Mouse (Mus musculus): ENCODE measurements around the gene Fmnl2. TPM values are rescaled to one million over a fixed set of nuclear protein-coding genes. Genes with fewer than 3 reads are reported as not detected.

Gene Fmnl2
- polyA plus RNA-seq, 1 experiment from 2014 or later: 7.3 TPM

DNA sequence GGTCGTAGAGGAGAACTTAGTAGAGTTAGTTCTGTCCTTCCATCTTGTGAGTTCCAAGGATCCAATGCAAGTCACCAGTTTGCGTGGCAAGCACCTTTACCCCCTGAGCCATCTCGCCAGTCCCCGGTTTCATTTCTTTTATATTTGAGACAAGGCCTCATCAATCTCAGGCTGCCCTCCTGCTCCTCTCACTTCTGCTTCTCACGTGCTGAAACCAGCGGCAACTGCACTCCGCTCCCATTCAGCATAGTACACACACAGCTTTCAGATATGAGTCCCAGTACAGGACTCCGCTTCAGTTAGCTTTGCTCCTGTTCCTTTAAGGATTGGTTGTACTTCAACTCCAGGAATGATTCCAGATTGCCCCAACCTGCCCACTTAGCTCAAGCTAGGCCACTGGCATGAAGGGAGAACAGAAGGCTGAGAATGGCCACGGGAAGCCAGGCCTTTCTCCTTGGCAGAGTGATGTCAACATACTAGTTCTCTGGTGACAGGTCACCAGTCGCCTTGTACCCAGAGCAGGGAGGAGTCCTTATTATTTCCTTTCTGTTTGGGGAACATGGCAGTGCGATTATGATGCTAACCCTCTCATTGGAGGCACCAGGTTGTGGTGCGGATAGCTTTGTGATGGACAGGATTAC lies 109.3 kb downstream of the Fmnl2 start:
- H3K4me3 ChIP-seq: no peak overlapping the region
- DNase-seq (ENCODE audit: low spot score): no peak
- H3K36me3 ChIP-seq (replicated peaks): no peaks in the 10 kb centered on the region
- H3K27ac ChIP-seq (replicated peaks): peak overlapping the region; percentile 51; the same call in 1 of the 2 replicates
- H3K4me1 ChIP-seq: peaks cover 70% of the 10 kb centered on the region
- 88% methylated on average over 12 of the region's 12 CpGs for WGBS
- H3K9me3 ChIP-seq: no peaks in the 10 kb centered on the region
- no peaks in the 10 kb centered on the region for H3K27me3 ChIP-seq (replicated peaks; ENCODE audit: low read depth, poor library complexity, severe bottlenecking)

DNA sequence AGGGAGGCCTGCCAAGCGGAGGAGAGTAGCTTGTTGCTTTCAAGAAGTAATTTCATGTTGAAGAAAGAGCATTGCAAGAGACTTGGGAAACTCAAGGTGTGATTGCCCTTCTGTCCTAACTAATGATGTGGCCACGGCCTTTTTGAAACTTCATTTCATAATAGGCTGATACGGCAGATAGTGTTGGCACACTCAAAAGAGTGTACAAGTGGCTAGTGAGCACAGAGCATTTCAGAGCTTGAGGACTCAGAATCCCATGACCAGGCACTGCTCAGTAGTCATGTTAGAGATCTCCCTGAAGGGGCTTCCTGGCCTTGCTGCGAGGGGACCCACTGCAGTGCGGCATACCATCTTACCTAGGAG lies 109.8 kb downstream of the Fmnl2 start:
- no peak for DNase-seq (ENCODE audit: low spot score)
- Histone ChIP-seq H3K36me3 (replicated peaks) (no peaks in the 10 kb centered on the region), H3K27ac (replicated peaks) (peak overlapping the region; percentile 51; the same call in 1 of the 2 replicates), H3K4me3 (no peak overlapping the region), H3K4me1 (peaks cover 69% of the 10 kb centered on the region), H3K27me3 (replicated peaks; ENCODE audit: low read depth, poor library complexity, severe bottlenecking) (no peaks in the 10 kb centered on the region), H3K9me3 (no peaks in the 10 kb centered on the region)
- 93% methylated on average over 5 of the region's 5 CpGs for WGBS

DNA sequence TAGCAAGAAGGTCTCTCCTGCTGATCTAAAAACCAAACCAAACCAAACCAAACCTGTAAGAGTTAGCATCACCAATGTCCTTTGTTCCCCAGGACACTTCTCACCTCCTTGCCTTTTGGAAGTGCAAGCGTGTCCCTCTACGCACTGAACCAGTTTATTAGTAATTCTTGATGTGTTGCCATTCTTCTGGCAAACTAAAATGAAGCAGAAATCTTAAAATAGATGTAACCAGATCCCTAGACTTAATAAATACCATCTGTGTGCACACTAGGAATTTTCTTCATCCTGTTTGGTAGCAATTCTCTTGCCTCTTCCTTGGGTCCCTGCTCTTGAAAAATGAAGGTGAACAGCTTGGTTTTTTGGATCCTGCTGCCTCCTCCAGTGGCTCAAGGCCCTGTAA lies 111.2 kb downstream of the Fmnl2 start:
- no peaks in the 10 kb centered on the region for H3K9me3 ChIP-seq
- peak; percentile 35 for DNase-seq (ENCODE audit: low spot score)
- no peaks in the 10 kb centered on the region for H3K36me3 ChIP-seq (replicated peaks)
- H3K4me3 ChIP-seq: no peak overlapping the region
- 65% methylated on average over 2 of the region's 2 CpGs for WGBS
- H3K4me1 ChIP-seq: peaks cover 61% of the 10 kb centered on the region
- no peaks in the 10 kb centered on the region for H3K27me3 ChIP-seq (replicated peaks; ENCODE audit: low read depth, poor library complexity, severe bottlenecking)
- H3K27ac ChIP-seq (replicated peaks): peak overlapping the region; percentile 81

DNA sequence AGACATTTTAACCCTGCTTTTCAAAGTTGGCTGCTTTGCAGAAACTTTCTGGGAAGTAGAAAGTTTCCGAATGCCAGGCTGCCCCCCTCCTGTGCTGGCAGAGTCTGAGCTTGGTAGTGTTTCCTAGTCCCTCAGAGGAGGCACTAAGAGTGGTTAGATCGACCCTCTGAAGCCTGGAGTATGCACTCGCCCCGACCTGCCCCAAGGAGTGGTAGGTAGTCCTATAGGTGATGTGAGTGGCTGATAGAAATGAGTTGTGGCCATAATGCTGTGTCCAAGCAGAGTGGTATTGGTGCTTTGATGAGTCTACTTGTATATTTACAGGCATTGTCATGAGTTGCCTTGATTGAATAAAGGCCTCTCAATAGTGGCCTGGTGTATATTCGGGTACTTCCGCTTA lies 116.4 kb downstream of the Fmnl2 start:
- Histone ChIP-seq H3K4me1 (peaks cover 19% of the 10 kb centered on the region), H3K27me3 (replicated peaks; ENCODE audit: low read depth, poor library complexity, severe bottlenecking) (no peaks in the 10 kb centered on the region), H3K9me3 (no peaks in the 10 kb centered on the region), H3K4me3 (no peak overlapping the region), H3K27ac (replicated peaks) (no peak overlapping the region; the same call in 1 of the 2 replicates), H3K36me3 (replicated peaks) (no peaks in the 10 kb centered on the region)
- 90% methylated on average over 6 of the region's 6 CpGs for WGBS
- DNase-seq (ENCODE audit: low spot score): no peak

- WGBS: 71% methylated on average over 1 of the region's 1 CpGs
- no peaks in the 10 kb centered on the region for H3K36me3 ChIP-seq (replicated peaks)
- no peak overlapping the region for H3K27ac ChIP-seq (replicated peaks)
- H3K9me3 ChIP-seq: no peaks in the 10 kb centered on the region
- no peaks in the 10 kb centered on the region for H3K27me3 ChIP-seq (replicated peaks; ENCODE audit: low read depth, poor library complexity, severe bottlenecking)
- no peak overlapping the region for H3K4me3 ChIP-seq
- no peak for DNase-seq (ENCODE audit: low spot score)
- peaks cover 19% of the 10 kb centered on the region for H3K4me1 ChIP-seq
Observed at GRCm38 (mm10) chr2:52974776-52975175, 117.1 kb downstream of the Fmnl2 start.

GRCm38 (mm10) chr2:52977921-52978675 lies 120.4 kb downstream of the Fmnl2 start:
- Histone ChIP-seq H3K4me3 (no peak overlapping the region), H3K36me3 (replicated peaks) (no peaks in the 10 kb centered on the region), H3K9me3 (no peaks in the 10 kb centered on the region), H3K27me3 (replicated peaks; ENCODE audit: low read depth, poor library complexity, severe bottlenecking) (no peaks in the 10 kb centered on the region), H3K4me1 (peaks cover 21% of the 10 kb centered on the region), H3K27ac (replicated peaks) (no peak overlapping the region)
- DNase-seq (ENCODE audit: low spot score): no peak
- 85% methylated on average over 6 of the region's 6 CpGs for WGBS

GRCm38 (mm10) chr2:52978796-52979195 lies 121.1 kb downstream of the Fmnl2 start:
- Histone ChIP-seq H3K27me3 (replicated peaks; ENCODE audit: low read depth, poor library complexity, severe bottlenecking) (no peaks in the 10 kb centered on the region), H3K4me1 (peaks cover 21% of the 10 kb centered on the region), H3K9me3 (no peaks in the 10 kb centered on the region), H3K27ac (replicated peaks) (no peak overlapping the region), H3K4me3 (no peak overlapping the region), H3K36me3 (replicated peaks) (no peaks in the 10 kb centered on the region)
- 85% methylated on average over 2 of the region's 2 CpGs for WGBS
- DNase-seq (ENCODE audit: low spot score): no peak

GRCm38 (mm10) chr2:52979280-52979763 lies 121.7 kb downstream of the Fmnl2 start:
- no peaks in the 10 kb centered on the region for H3K9me3 ChIP-seq
- no peak overlapping the region for H3K27ac ChIP-seq (replicated peaks)
- H3K4me3 ChIP-seq: no peak overlapping the region
- 68% methylated on average over 4 of the region's 4 CpGs for WGBS
- no peaks in the 10 kb centered on the region for H3K36me3 ChIP-seq (replicated peaks)
- peaks cover 23% of the 10 kb centered on the region for H3K4me1 ChIP-seq
- DNase-seq (ENCODE audit: low spot score): no peak
- H3K27me3 ChIP-seq (replicated peaks; ENCODE audit: low read depth, poor library complexity, severe bottlenecking): no peaks in the 10 kb centered on the region

DNA sequence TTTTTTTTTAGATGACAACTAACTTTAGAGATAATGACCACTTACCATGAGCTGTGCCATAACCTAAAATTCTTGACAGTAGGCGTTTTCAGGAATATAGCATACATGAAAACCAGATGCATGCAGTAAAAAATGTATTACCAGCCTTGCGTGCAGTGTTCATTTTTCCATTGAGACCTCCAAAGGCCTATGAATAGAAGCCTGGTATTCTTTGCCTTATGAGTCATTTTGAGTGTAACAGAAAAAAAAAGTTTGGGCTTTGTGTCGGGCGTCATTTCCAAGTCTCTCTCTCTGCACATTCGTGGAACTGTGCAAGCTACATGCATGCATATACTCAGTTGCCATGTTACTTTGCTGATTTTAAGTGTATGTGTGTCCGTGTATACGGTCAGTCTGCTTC lies 123.5 kb downstream of the Fmnl2 start:
- Histone ChIP-seq H3K27ac (replicated peaks) (no peak overlapping the region), H3K4me1 (peaks cover 39% of the 10 kb centered on the region), H3K36me3 (replicated peaks) (no peaks in the 10 kb centered on the region), H3K27me3 (replicated peaks; ENCODE audit: low read depth, poor library complexity, severe bottlenecking) (no peaks in the 10 kb centered on the region), H3K4me3 (no peak overlapping the region), H3K9me3 (no peaks in the 10 kb centered on the region)
- WGBS: 88% methylated on average over 7 of the region's 7 CpGs
- no peak for DNase-seq (ENCODE audit: low spot score)

DNA sequence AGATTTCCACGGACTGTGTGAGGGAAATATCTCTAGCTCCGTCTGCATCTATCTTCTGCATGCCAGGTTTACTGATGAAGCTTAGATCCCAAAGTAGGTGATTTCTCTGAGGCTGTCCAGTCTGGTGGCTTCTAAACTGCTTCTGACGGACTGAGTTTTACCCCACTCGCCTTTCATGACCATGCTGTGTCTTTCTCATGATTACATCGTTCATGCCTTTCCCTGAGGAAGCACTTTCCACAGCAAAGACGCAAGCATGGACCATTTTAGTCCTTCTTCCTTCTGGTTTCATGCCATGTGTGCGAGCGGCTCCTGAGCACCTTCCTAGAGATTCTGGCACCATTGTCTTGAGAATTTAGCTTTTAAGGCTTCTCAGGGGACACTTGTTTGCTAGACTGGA lies 123.9 kb downstream of the Fmnl2 start:
- Histone ChIP-seq H3K4me1 (peaks cover 39% of the 10 kb centered on the region), H3K27me3 (replicated peaks; ENCODE audit: low read depth, poor library complexity, severe bottlenecking) (no peaks in the 10 kb centered on the region), H3K27ac (replicated peaks) (no peak overlapping the region), H3K4me3 (no peak overlapping the region), H3K36me3 (replicated peaks) (no peaks in the 10 kb centered on the region), H3K9me3 (no peaks in the 10 kb centered on the region)
- WGBS: 93% methylated on average over 8 of the region's 8 CpGs
- DNase-seq (ENCODE audit: low spot score): no peak

GRCm38 (mm10) chr2:52982502-52982901 lies 124.8 kb downstream of the Fmnl2 start:
- Histone ChIP-seq H3K27me3 (replicated peaks; ENCODE audit: low read depth, poor library complexity, severe bottlenecking) (no peaks in the 10 kb centered on the region), H3K4me3 (no peak overlapping the region), H3K9me3 (no peaks in the 10 kb centered on the region), H3K36me3 (replicated peaks) (no peaks in the 10 kb centered on the region), H3K4me1 (peaks cover 43% of the 10 kb centered on the region), H3K27ac (replicated peaks) (no peak overlapping the region)
- 78% methylated on average over 3 of the region's 3 CpGs for WGBS
- DNase-seq (ENCODE audit: low spot score): no peak

DNA sequence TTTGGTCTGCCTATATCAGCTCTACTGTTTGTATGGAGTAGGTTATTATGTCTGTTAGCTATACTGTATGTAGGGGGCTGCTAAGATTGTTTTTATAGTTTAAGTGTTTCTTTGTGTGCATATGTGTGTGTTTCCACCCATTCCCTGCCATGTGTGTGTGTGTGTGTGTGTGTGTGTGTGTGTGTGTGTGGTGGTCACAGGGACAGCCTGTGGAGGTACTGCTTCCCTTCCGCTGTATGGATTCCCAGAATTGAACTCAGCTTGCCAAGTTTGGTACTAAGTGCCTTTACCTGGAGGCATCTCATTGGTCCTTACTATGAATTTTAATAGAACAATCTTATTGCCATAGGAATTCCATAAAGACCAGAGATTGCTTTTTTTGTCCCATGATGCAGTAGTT lies 126.9 kb downstream of the Fmnl2 start:
- Histone ChIP-seq H3K27me3 (replicated peaks; ENCODE audit: low read depth, poor library complexity, severe bottlenecking) (no peaks in the 10 kb centered on the region), H3K4me3 (no peak overlapping the region), H3K9me3 (no peaks in the 10 kb centered on the region), H3K27ac (replicated peaks) (no peak overlapping the region), H3K36me3 (replicated peaks) (no peaks in the 10 kb centered on the region), H3K4me1 (peaks cover 36% of the 10 kb centered on the region)
- no peak for DNase-seq (ENCODE audit: low spot score)
- 97% methylated on average over 1 of the region's 1 CpGs for WGBS

- DNase-seq (ENCODE audit: low spot score): no peak
- no peaks in the 10 kb centered on the region for H3K27me3 ChIP-seq (replicated peaks; ENCODE audit: low read depth, poor library complexity, severe bottlenecking)
- H3K9me3 ChIP-seq: no peaks in the 10 kb centered on the region
- peaks cover 30% of the 10 kb centered on the region for H3K4me1 ChIP-seq
- H3K4me3 ChIP-seq: no peak overlapping the region
- 0 out of 2 replicates have a peak overlapping the region, but pooled peaks have one; percentile 19 for H3K27ac ChIP-seq (replicated peaks)
- 53% methylated on average over 4 of the region's 4 CpGs for WGBS
- H3K36me3 ChIP-seq (replicated peaks): no peaks in the 10 kb centered on the region
Observed at GRCm38 (mm10) chr2:52985167-52985566, 127.5 kb downstream of the Fmnl2 start.
